Mouse (Mus musculus) kidney, adult 9 months (tissue): ENCODE data around the gene Tnfsf4.

Source experiments
- DNase-seq: peaks from one replicate; pipeline ENCODE4 v3.0.0; 2022

The Tnfsf4 gene

GRCm38 (mm10) chr1:161394931-161395459, at the start of gene Tnfsf4:
TSS of gene Tnfsf4 (plus strand) at chr1:161395409.
- no peak for DNase-seq

- DNase-seq: no peak
Measured at GRCm38 (mm10) chr1:161350981-161351380, 44.2 kb upstream of the Tnfsf4 start.

GRCm38 (mm10) chr1:161365006-161365405, 30.2 kb upstream of the Tnfsf4 start:
- no peak for DNase-seq

GRCm38 (mm10) chr1:161371919-161372318, 23.3 kb upstream of the Tnfsf4 start:
- DNase-seq: peak; percentile 67

GRCm38 (mm10) chr1:161375866-161376265, 19.3 kb upstream of the Tnfsf4 start:
- no peak for DNase-seq

- peak; percentile 56 for DNase-seq
Measured at GRCm38 (mm10) chr1:161378571-161378970, 16.6 kb upstream of the Tnfsf4 start.

GRCm38 (mm10) chr1:161379685-161380424, 15.4 kb upstream of the Tnfsf4 start:
- peak; percentile 49 for DNase-seq

- no peak for DNase-seq
Measured at GRCm38 (mm10) chr1:161380425-161380780, 14.8 kb upstream of the Tnfsf4 start.

- no peak for DNase-seq
Measured at GRCm38 (mm10) chr1:161390066-161390465, 5.1 kb upstream of the Tnfsf4 start.

GRCm38 (mm10) chr1:161392906-161393305, 2.3 kb upstream of the Tnfsf4 start:
- DNase-seq: no peak

GRCm38 (mm10) chr1:161395610-161396009, 401 bp downstream of the Tnfsf4 start:
- DNase-seq: no peak

GRCm38 (mm10) chr1:161396351-161396750, 1.1 kb downstream of the Tnfsf4 start:
- DNase-seq: no peak

- DNase-seq: peak; percentile 72
Measured at GRCm38 (mm10) chr1:161400126-161400525, 4.9 kb downstream of the Tnfsf4 start.

GRCm38 (mm10) chr1:161403061-161403460, 7.9 kb downstream of the Tnfsf4 start:
- no peak for DNase-seq

GRCm38 (mm10) chr1:161406480-161406879, 11.3 kb downstream of the Tnfsf4 start:
- DNase-seq: peak; percentile 7

- no peak for DNase-seq
Measured at GRCm38 (mm10) chr1:161419926-161420325, 24.7 kb downstream of the Tnfsf4 start.

GRCm38 (mm10) chr1:161420646-161421045, 25.4 kb downstream of the Tnfsf4 start:
- no peak for DNase-seq

- no peak for DNase-seq
Measured at GRCm38 (mm10) chr1:161426277-161427056, 31.3 kb downstream of the Tnfsf4 start.

- DNase-seq: no peak
Measured at GRCm38 (mm10) chr1:161427057-161427311, 31.8 kb downstream of the Tnfsf4 start.

GRCm38 (mm10) chr1:161435781-161436180, 40.6 kb downstream of the Tnfsf4 start:
- no peak for DNase-seq

- no peak for DNase-seq
Measured at GRCm38 (mm10) chr1:161436503-161436902, 41.3 kb downstream of the Tnfsf4 start.

GRCm38 (mm10) chr1:161444858-161445257, 49.6 kb downstream of the Tnfsf4 start:
- DNase-seq: peak; percentile 19

GRCm38 (mm10) chr1:161451683-161452245, 56.6 kb downstream of the Tnfsf4 start:
- DNase-seq: no peak

GRCm38 (mm10) chr1:161452250-161452649, 57.0 kb downstream of the Tnfsf4 start:
- DNase-seq: no peak
